Mouse (Mus musculus) myocyte (in vitro differentiated cells): ENCODE results near the gene R3hdm4. TPM values are rescaled to one million over a fixed set of nuclear protein-coding genes. Genes with fewer than 3 reads are reported as not detected.

Experiments used
- H3K27me3 ChIP-seq: one replicate; pipeline ENCODE4 v1.6.1; 2011; ENCODE audit not compliant: control insufficient read depth, insufficient read depth, insufficient read length
- H3K36me3 ChIP-seq: one replicate; pipeline ENCODE4 v1.6.1; 2011; ENCODE audit not compliant: control insufficient read depth, insufficient read depth
- H3K4me2 ChIP-seq: one replicate; pipeline ENCODE4 v1.6.1; 2011; ENCODE audit warnings: low read depth, control low read depth
- H3K4me3 ChIP-seq: one replicate; pipeline ENCODE4 v1.5.1; 2011; ENCODE audit warnings: mild to moderate bottlenecking, control low read depth, moderate library complexity
- H3K79me2 ChIP-seq: one replicate; pipeline ENCODE4 v1.6.1; 2011; ENCODE audit not compliant: control insufficient read depth, insufficient read depth
- H3ac ChIP-seq: one replicate; pipeline ENCODE4 v1.6.1; 2011; ENCODE audit not compliant: control insufficient read depth, insufficient read length
- CEBPB ChIP-seq: IDR thresholded peaks from 2 replicates; pipeline ENCODE4 v1.6.1; 2011; ENCODE audit warnings: mild to moderate bottlenecking, moderate library complexity; ENCODE audit not compliant: poor library complexity, insufficient read depth, severe bottlenecking
- E2F4 ChIP-seq: IDR thresholded peaks from one replicate; pipeline ENCODE4 v1.6.1; 2011; ENCODE audit warnings: mild to moderate bottlenecking, control low read depth, moderate library complexity; ENCODE audit not compliant: insufficient read depth
- MAX ChIP-seq: IDR thresholded peaks from one replicate; pipeline ENCODE4 v1.6.1; 2011; ENCODE audit warnings: low read depth, mild to moderate bottlenecking, control low read depth
- MYOD1 ChIP-seq, 3 experiments: IDR thresholded peaks; one replicate each; pipeline ENCODE4 v1.6.1; 2011; ENCODE audit warnings: control low read depth in 2 of 3, low read depth in 2 of 3, mild to moderate bottlenecking in 2 of 3, moderate library complexity in 1 of 3; ENCODE audit not compliant: insufficient read length in 2 of 3, control insufficient read depth in 1 of 3
- MYOG ChIP-seq, 3 experiments: IDR thresholded peaks; one replicate each; pipeline ENCODE4 v1.6.1; 2011; ENCODE audit warnings: control low read depth in 2 of 3, low read depth in 2 of 3, mild to moderate bottlenecking in 2 of 3; ENCODE audit not compliant: insufficient read length in 2 of 3, control insufficient read depth in 1 of 3, insufficient read depth in 1 of 3
- POLR2A ChIP-seq: IDR thresholded peaks from one replicate; pipeline ENCODE4 v1.6.1; 2011; ENCODE audit warnings: low read depth, mild to moderate bottlenecking, control low read depth, moderate library complexity; ENCODE audit not compliant: insufficient read length
- POLR2AphosphoS2 ChIP-seq: IDR thresholded peaks from one replicate; pipeline ENCODE4 v1.6.1; 2011; ENCODE audit warnings: low read depth, control low read depth; ENCODE audit not compliant: insufficient read length
- REST ChIP-seq: IDR thresholded peaks from one replicate; pipeline ENCODE4 v1.6.1; 2011; ENCODE audit warnings: mild to moderate bottlenecking, control low read depth, moderate library complexity; ENCODE audit not compliant: insufficient read depth, insufficient read length
- SRF ChIP-seq: IDR thresholded peaks from one replicate; pipeline ENCODE4 v1.6.1; 2011; ENCODE audit warnings: low read depth; ENCODE audit not compliant: control insufficient read depth, insufficient read length
- TCF12 ChIP-seq: IDR thresholded peaks from one replicate; pipeline ENCODE4 v1.6.1; 2011; ENCODE audit warnings: mild to moderate bottlenecking, control low read depth; ENCODE audit not compliant: poor library complexity, insufficient read depth, severe bottlenecking
- TCF3 ChIP-seq: IDR thresholded peaks from one replicate; pipeline ENCODE4 v1.6.1; 2011; ENCODE audit warnings: low read depth, control low read depth; ENCODE audit not compliant: insufficient read length
- USF1 ChIP-seq: IDR thresholded peaks from one replicate; pipeline ENCODE4 v1.6.1; 2011; ENCODE audit warnings: low read depth, mild to moderate bottlenecking, control low read depth, moderate library complexity
- polyA plus RNA-seq: library from polyadenylated mRNA; unstranded; fragments of >200 nt; fragmentation: generic; extraction: Trizol; gene quantifications from one replicate; pipeline ENCODE4 v1.2.1, GENCODE M21; 2012; ENCODE audit warnings: missing spikeins

R3hdm4 gene
- polyA plus RNA-seq, 1 experiment: 69.0 TPM

DNA sequence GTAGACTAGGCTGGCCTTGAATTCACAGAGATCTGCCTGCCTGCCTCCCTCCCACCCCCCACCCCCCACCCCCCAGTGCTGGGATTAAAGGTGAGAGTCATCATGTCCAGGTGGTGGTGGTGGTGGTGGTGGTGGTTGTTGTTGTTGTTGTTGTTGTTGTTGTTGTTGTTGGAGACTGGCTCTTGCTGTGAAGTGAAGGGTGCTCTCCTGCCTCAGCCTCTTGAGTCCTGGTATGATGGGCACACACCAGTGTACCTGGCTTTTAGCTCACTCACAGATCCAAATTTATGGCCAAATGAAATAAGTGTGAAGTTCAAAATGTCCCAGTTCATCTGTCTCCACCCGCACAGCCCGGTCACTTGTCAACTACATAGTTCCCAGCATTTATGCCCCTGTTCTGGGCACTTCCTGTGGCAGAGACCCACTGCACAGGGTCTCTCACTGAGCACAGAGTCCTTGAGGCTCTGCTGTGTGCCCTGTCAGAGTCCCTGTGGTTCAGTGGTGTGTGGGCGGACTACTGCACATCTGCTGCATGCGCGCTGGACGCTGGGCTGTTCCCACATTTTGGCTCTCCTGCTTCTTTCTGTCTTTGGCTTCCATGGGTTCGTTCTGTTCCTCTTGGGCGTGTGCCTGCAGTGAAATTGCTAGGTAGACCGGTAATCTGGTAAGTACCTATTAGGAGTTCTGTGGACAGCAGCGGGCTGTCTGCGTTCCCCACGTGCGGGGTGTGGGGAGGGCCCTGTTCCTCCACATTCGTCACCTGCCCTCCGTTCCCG, 14.0 kb upstream of the R3hdm4 start:
- TF ChIP-seq E2F4 (no peak), MAX (no peak), TCF3 (no peak), MYOG (IDR thresholded peaks at IDR 0.05; ENCODE audit: control insufficient read depth in 1 of 3, insufficient read depth in 1 of 3, insufficient read length in 2 of 3, low read depth in 2 of 3) (peak in 2 of 3 experiments; percentile 49 to 66), REST (no peak), TCF12 (no peak), CEBPB (no peak), MYOD1 (IDR thresholded peaks at IDR 0.05; ENCODE audit: control insufficient read depth in 1 of 3, insufficient read length in 2 of 3, low read depth in 2 of 3) (peak in 2 of 3 experiments; percentile 73 to 79), POLR2A (no peak), USF1 (no peak), SRF (no peak), POLR2AphosphoS2 (no peak)
- Histone ChIP-seq H3K4me2 (peak overlapping the region; percentile 47), H3ac (no peak overlapping the region), H3K27me3 (no peaks in the 10 kb centered on the region), H3K79me2 (no peaks in the 10 kb centered on the region), H3K4me3 (no peak overlapping the region), H3K36me3 (peaks cover 5% of the 10 kb centered on the region)

DNA sequence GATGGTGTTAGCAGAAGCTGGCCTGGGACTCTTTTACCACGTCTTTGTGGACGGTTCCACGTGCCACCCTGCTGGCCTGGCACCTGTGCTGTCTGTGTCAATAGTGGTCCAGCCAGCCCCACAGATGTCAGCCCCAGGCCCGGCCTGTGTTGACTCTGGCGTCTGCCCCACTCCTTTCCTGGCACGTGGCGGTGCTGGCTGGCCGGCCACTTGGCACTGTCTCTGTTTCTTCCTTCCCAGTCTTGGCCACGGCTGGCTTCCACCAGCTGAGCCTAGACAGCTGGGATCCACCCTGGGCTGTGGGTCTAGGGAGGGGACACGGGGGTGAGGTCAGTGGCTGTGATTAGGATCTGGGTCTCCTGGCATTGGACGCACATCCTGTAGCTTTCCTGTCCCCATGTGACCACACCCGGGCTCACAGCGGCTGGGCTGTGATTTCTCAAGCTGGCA, 13.3 kb upstream of the R3hdm4 start:
- H3ac ChIP-seq: no peak overlapping the region
- H3K36me3 ChIP-seq: peaks cover 5% of the 10 kb centered on the region
- no peaks in the 10 kb centered on the region for H3K27me3 ChIP-seq
- TF ChIP-seq MYOD1 (IDR thresholded peaks at IDR 0.05; ENCODE audit: control insufficient read depth in 1 of 3, insufficient read length in 2 of 3, low read depth in 2 of 3) (peak; percentile 36 to 97 (median 96)), TCF3 (peak; percentile 97), MAX (peak; percentile 40), MYOG (IDR thresholded peaks at IDR 0.05; ENCODE audit: control insufficient read depth in 1 of 3, insufficient read depth in 1 of 3, insufficient read length in 2 of 3, low read depth in 2 of 3) (peak; percentile 94 to 100 (median 99)), TCF12 (peak; percentile 94), USF1 (peak; percentile 68), POLR2AphosphoS2 (no peak), SRF (peak; percentile 78), REST (no peak), E2F4 (no peak), POLR2A (peak; percentile 14)
- H3K4me2 ChIP-seq: peak overlapping the region; percentile 51
- no peaks in the 10 kb centered on the region for H3K79me2 ChIP-seq
- no peak overlapping the region for H3K4me3 ChIP-seq

DNA sequence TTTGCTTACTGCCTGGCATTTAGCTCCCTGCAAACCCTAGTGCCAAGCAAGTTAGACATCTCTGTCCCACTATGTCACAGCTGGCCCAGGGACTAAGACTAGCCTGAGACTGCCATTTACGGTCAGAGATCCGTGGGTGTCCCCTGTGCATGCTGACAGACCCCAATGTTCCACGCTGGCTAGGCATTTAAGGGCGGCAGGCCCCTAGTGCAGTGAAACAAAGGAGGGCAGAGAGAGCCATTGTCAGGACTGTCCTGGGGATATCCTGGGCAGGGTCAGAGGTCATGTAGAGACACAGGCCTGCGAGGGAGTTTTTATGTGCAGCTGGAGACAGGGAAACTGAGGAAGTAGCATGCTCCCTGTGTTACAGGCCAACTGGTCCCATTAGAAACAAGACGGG, 12.9 kb upstream of the R3hdm4 start:
- TF ChIP-seq TCF12: no peak
- H3ac ChIP-seq: no peak overlapping the region
- H3K36me3 ChIP-seq: peaks cover 5% of the 10 kb centered on the region
- H3K4me2 ChIP-seq: peak overlapping the region; percentile 51
- H3K27me3 ChIP-seq: no peaks in the 10 kb centered on the region
- H3K4me3 ChIP-seq: no peak overlapping the region
- H3K79me2 ChIP-seq: no peaks in the 10 kb centered on the region

DNA sequence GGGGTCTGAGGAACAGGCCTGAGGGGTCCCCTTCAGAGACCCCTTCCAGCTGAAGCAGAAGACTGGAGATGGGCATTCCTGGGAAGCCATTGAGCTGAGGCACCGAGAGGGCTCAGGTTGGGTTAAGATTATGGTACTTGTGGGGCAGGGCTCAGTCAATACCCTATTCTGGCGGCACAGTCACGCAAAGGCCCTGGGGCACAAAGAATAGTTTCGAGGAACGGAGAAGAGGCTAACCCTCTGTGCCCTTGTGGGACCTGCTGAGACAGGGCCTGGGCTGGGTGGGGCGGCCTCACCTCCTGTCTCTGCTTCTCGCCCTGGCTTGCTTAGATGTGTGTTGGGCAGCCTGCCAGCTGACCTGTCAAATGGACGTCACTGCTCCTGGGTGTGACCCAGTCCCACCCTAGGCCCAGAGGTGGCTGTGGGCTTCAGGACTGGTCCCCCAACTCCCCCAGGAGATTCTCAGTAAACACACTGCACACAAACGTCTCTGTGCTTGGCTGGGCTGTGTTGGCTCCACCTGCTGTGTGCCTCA, 12.2 kb upstream of the R3hdm4 start:
- TF ChIP-seq USF1 (no peak), MYOG (IDR thresholded peaks at IDR 0.05; ENCODE audit: control insufficient read depth in 1 of 3, insufficient read depth in 1 of 3, insufficient read length in 2 of 3, low read depth in 2 of 3) (peak in 1 of 3 experiments; percentile 10), MYOD1 (IDR thresholded peaks at IDR 0.05; ENCODE audit: control insufficient read depth in 1 of 3, insufficient read length in 2 of 3, low read depth in 2 of 3) (no peak), E2F4 (no peak)
- Histone ChIP-seq H3K27me3 (no peaks in the 10 kb centered on the region), H3K4me3 (no peak overlapping the region), H3K79me2 (peaks cover under 1% of the 10 kb centered on the region), H3K36me3 (peaks cover 5% of the 10 kb centered on the region), H3ac (no peak overlapping the region), H3K4me2 (peak overlapping the region; percentile 34)

DNA sequence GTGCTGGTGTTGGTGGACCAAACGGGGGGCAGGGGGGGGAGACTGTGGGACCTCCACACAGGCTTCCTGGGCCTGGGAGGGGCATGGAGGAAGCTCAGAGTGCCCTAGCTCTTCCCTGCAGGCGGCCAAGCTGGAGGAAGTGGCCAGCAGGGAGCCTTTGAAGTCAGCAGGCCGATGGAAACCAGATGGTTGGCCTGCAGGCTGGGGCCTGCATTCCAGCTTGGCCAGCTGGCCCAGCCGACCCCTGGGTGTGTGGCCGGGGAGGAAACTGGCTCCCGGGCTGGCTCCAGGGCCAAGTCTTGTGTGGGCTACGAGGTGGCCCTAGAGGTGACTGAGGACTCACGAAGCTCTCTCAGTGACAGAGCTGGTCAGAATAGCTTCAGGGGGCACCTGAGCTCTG, 11.7 kb upstream of the R3hdm4 start:
- Histone ChIP-seq H3K79me2 (peaks cover 4% of the 10 kb centered on the region), H3ac (no peak overlapping the region), H3K36me3 (peaks cover 5% of the 10 kb centered on the region), H3K27me3 (no peaks in the 10 kb centered on the region), H3K4me2 (peak overlapping the region; percentile 34), H3K4me3 (no peak overlapping the region)
- no peak for TF ChIP-seq CEBPB
- TF ChIP-seq MYOG (IDR thresholded peaks at IDR 0.05; ENCODE audit: control insufficient read depth in 1 of 3, insufficient read depth in 1 of 3, insufficient read length in 2 of 3, low read depth in 2 of 3): peak in 2 of 3 experiments; percentile 92 to 97
- peak; percentile 83 for TF ChIP-seq TCF12
- TF ChIP-seq POLR2AphosphoS2: no peak
- no peak for TF ChIP-seq SRF
- no peak for TF ChIP-seq E2F4
- no peak for TF ChIP-seq POLR2A
- TF ChIP-seq REST: no peak
- TF ChIP-seq TCF3: peak; percentile 88
- no peak for TF ChIP-seq MAX
- TF ChIP-seq MYOD1 (IDR thresholded peaks at IDR 0.05; ENCODE audit: control insufficient read depth in 1 of 3, insufficient read length in 2 of 3, low read depth in 2 of 3): peak in 2 of 3 experiments; percentile 75 to 89
